Mouse (Mus musculus) brown adipose tissue, adult 24 weeks (tissue): ENCODE measurements at regions not wholly inside any gene's neighbourhood (a gene's known extent, or its start where the extent isn't known, plus 50 kb on each side); places are given as distances from the start of the nearest gene placed in this dataset.

Experiments
- H3K27ac ChIP-seq: fragments of 200-500 bp; replicated peaks from 2 replicates; pipeline ENCODE4 v1.5.1; 2012; ENCODE audit warnings: low read depth, mild to moderate bottlenecking, low read length
- H3K4me1 ChIP-seq: fragments of 200-500 bp; 2 replicates; pipeline ENCODE4 v1.6.1; 2012; ENCODE audit warnings: low read length, mixed read lengths; ENCODE audit not compliant: control insufficient read depth, insufficient read depth, insufficient read length
- H3K4me3 ChIP-seq: fragments of 200-500 bp; 2 replicates; pipeline ENCODE4 v1.5.1; 2012; ENCODE audit warnings: low read depth, mild to moderate bottlenecking, low read length, moderate library complexity; ENCODE audit not compliant: insufficient read depth

DNA sequence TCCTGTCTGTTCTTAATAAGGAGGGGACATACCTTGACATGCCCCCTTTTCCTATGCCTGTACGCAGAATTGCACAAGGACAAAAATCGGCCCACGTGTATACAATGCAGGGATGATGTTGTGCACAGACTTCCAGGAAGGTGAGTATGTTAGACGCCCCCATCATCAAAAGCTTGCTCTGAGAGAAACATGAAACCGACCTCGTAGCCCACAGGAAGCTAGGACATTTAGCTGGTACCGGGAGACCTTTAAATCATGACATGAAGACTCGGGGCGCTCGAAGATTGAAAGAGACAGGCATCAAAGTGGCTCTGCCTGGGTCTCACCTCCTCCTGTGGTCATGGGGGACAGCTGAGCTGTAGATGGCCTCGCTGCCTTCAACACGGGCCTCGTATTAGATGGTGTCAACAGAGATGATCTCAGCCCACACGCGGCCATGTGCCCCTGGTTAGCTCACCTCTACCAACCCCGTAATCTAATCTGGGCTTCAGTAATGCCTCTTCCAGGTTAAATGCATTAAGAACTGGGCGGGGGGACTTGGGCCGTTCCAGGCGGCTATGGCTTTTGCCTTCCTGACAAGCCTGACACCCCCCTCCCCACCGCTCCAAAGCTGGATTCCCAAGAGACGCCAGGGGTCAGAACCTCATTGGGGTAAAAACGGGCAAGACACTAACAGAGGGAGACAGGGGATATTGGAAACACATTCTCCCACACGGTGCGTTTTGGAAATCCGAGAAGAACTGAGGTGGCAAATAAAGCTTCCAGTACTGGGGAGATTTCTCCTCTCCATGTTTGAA is 520.9 kb upstream of the Tbx3 start:
- H3K27ac ChIP-seq, result no peak overlapping the region
- no peaks in the 10 kb centered on the region for H3K4me1 ChIP-seq
- H3K4me3 ChIP-seq, result no peak overlapping the region

DNA sequence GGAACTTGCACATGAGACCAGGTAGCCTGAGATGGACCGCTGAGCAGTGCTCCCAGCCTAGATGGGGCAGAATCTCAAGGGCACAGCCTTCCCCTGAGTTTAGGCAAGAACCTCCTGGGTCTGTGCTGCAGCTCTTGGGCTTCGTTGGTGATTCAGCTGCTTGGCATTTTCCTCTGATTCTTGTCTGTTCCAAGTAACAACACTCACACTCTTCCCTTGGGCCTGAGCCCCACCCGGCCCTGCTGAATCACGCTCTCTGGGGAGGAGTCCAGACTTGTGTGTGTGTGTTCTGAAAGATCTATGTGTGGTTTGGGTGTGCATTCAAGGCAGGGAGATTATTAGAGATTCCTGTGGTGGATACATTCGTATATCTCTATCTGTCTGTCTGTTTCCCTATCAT is 517.4 kb upstream of the Tbx3 start:
- no peak overlapping the region for H3K4me3 ChIP-seq
- H3K27ac ChIP-seq, result no peak overlapping the region
- H3K4me1 ChIP-seq, result no peaks in the 10 kb centered on the region

DNA sequence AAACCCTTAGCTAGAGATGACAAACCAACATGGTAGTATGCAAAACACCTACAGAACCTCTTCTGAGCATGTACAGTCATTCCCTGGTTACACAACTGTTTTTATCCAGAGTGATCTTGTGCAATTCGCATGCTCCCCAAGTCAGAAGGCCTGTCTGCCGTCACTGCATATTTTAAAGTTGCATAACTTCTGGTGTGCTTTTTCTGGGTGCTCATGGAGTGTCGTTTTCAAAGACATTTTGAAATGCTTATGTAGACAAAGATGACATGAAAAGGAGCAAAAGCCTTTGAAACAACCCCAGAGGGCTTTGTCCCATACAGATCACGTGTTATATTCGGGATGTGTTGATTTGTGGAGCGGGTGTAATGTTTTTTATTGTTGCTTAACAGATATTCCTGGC is 513.8 kb upstream of the Tbx3 start:
- H3K4me3 ChIP-seq, result no peak overlapping the region
- H3K4me1 ChIP-seq, result no peaks in the 10 kb centered on the region
- H3K27ac ChIP-seq, result peak overlapping the region; percentile 90

DNA sequence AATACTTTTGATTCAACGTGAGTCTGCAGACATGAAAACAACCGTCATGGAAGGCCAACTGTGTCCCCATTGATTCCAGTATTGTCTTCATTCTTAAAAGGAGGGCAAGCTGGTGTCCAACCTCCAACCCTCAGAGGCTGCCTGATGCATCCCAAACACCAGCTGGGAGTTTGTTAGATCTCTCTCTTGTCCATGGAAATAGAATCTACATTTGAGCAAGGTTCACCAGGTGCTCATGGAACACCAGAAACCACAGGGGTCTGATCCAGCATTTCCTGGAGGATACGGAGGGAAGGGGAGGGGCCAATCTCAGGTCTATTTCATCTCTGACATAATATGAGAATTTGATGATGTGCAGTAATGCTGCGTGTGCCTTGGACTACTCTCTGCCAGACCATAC is 512.3 kb upstream of the Tbx3 start:
- Histone ChIP-seq H3K4me1 (no peaks in the 10 kb centered on the region), H3K27ac (no peak overlapping the region), H3K4me3 (no peak overlapping the region)

DNA sequence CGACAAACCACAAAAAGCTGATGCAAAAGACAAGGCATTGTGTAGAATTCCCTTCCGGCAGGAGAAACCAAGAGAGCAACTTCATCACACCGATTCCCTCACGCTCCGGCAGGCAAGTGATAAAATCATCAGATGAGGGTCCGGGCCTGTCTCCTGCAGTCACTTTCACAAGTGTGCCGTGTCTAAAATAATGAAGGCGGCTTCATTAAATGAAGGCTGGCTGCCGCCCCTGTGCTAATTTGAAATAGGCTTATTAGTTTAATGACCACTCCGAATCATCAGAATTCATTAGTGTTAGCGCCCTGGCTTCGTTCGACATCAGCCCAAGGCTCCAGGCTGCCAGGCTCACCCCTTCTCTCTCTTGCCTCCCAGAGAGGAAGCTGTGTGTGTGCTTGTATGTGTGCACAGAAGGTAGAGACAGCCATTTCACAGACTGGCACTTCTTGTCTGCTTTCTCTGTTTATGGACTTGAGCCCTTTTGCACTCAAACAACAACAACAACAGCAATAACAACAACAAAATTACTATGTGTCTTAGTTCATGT is 508.3 kb upstream of the Tbx3 start:
- no peak overlapping the region for H3K27ac ChIP-seq
- H3K4me3 ChIP-seq, result no peak overlapping the region
- H3K4me1 ChIP-seq, result no peaks in the 10 kb centered on the region

DNA sequence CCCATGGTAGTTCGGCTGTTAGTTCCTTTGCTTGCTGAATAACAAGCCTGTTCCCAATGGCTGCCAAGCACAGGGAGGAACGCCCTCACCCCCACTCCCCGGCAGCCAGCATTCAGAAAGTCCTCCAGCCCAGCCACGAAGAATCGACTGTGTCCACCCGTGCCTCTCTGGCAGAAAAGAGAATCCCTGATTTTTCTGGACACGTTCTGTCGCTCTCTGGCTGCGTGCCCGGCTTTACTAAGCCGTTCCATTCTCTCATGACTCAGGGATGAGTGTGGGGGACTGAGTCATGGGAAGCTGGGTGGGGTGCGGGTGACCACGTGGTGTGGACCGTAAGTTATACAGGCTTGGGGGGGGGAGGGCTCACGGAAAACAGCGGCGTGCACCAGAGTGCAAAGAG is 502.8 kb upstream of the Tbx3 start:
- Histone ChIP-seq H3K4me3 (0 out of 2 replicates have a peak overlapping the region, but pooled peaks have one; percentile 12), H3K4me1 (peaks cover 5% of the 10 kb centered on the region), H3K27ac (no peak overlapping the region)

DNA sequence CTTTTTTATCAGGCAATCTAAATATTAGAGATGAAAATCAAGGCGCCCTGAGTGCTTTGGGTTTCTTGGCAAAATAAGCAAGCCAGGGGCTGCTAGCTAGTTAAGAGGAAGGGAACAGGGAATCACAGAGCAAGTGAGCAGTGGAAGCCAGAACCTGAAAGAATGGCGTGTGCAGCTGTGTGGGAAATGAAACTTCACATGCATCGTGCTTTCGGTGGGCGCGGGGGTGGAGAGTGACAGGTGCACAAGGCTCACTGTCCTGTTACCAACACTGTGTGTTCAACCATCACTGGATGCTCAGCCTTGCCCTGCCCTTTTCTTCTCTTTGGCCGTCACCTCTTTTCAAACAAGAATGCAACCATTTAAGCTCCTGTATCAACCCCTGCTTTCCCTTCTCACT is 501.2 kb upstream of the Tbx3 start:
- H3K4me3 ChIP-seq, result no peak overlapping the region
- peaks cover 5% of the 10 kb centered on the region for H3K4me1 ChIP-seq
- no peak overlapping the region for H3K27ac ChIP-seq

DNA sequence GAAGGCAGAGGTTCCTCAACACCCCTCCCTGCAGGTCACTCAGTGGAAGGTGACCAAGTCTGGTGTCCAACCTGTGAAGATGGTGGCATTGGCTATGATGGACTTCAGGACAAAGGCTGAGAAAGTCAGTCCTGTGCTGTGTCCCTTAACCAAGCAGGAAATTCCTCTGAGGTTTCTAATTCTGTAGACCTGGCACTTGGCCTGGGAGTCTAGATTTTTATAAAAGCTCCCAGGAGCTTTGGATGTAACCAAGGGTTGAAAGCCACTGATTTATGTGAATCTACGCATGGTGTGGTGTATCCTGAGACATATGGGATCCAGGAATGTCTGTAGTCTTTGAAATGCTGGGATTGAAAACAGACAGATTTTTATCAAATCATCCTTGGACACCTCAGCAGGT is 498.8 kb upstream of the Tbx3 start:
- no peak overlapping the region for H3K27ac ChIP-seq
- peaks cover 5% of the 10 kb centered on the region for H3K4me1 ChIP-seq
- no peak overlapping the region for H3K4me3 ChIP-seq

DNA sequence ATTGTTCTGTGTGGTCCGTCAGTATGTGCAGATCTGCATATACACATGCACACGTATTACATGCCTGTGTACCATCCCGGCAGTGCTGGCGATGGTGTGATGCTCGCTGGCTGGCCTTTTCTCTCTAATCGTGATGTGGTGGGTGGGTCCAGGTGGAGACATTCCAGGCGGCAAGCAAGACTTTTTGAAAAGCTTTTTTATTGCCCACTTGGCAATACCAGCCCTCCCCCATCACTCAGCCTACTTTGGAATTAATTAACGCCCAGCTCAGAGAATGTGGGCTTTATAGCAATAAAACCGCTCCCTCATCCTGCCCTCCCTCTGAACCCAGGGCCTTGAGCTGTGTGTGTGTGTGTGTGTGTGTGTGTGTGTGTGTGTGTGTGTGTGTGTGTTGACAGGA is 491.7 kb upstream of the Tbx3 start:
- no peak overlapping the region for H3K27ac ChIP-seq
- H3K4me1 ChIP-seq, result peaks cover 2% of the 10 kb centered on the region; the same call in 1 of the 2 replicates
- H3K4me3 ChIP-seq, result no peak overlapping the region

DNA sequence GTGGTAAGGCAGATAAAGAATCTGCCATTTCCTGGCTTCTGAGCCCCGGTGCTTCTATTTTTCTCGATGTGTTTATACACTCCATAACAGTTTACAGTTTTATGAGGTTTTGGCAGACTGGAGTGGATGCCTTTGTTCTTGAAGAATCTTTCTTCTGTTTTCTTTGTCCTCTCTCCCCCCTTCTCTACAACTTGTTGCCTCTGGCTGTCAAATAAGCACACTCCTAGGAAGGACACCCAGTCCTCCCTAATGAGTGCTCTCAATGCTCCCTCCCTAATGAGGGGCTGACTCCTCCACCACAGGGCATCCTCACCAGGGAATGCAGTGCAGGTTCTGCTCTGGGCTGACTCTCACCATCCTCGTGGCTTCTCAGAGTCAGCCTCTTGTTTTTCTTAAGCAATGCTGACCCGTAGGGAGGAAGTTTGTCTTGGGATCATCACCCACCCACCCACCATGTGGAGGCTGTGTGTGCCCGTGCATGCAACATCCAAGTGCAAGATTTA is 486.9 kb upstream of the Tbx3 start:
- Histone ChIP-seq H3K4me1 (no peaks in the 10 kb centered on the region), H3K27ac (no peak overlapping the region), H3K4me3 (no peak overlapping the region)

DNA sequence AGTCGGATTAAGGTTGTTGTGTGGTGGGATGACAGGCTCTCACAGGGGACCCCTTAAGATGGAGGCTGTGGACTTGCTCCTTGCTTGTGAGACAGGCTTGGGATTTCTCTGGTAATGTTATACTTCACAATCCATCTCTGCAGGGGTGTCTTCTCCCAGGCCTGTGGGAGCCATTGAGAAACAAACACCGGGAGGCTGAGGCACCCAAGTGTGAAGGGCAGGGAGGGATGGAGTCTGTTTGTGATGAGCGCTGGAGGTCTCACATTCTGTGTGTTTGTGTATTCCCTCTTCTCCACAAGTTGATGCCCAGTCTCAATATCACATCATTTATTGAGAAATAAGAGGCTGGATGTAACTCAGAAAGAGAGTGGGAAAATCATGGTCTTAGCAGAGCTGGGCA is 483.9 kb upstream of the Tbx3 start:
- no peak overlapping the region for H3K27ac ChIP-seq
- no peak overlapping the region for H3K4me3 ChIP-seq
- H3K4me1 ChIP-seq, result no peaks in the 10 kb centered on the region

DNA sequence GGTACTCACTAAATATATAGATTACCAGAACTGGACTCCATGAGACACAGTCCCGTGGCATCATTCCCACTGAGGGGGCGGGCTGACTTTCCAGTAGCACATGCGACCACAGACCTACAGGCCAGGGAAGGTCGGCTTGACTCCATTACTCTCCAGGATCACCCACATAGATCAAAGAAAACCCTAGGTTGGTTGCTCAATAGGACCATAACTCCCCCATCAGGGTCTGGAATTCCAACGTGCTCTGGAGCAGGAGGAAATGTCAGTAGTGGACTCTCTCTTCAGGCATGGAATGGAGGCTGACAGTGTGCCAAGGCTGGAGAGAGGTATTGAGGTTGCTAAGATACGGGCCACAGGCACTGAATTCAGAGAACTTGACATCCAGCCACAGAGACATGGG is 482.0 kb upstream of the Tbx3 start:
- H3K27ac ChIP-seq, result no peak overlapping the region
- peaks cover 4% of the 10 kb centered on the region; the same call in 1 of the 2 replicates for H3K4me1 ChIP-seq
- no peak overlapping the region for H3K4me3 ChIP-seq

DNA sequence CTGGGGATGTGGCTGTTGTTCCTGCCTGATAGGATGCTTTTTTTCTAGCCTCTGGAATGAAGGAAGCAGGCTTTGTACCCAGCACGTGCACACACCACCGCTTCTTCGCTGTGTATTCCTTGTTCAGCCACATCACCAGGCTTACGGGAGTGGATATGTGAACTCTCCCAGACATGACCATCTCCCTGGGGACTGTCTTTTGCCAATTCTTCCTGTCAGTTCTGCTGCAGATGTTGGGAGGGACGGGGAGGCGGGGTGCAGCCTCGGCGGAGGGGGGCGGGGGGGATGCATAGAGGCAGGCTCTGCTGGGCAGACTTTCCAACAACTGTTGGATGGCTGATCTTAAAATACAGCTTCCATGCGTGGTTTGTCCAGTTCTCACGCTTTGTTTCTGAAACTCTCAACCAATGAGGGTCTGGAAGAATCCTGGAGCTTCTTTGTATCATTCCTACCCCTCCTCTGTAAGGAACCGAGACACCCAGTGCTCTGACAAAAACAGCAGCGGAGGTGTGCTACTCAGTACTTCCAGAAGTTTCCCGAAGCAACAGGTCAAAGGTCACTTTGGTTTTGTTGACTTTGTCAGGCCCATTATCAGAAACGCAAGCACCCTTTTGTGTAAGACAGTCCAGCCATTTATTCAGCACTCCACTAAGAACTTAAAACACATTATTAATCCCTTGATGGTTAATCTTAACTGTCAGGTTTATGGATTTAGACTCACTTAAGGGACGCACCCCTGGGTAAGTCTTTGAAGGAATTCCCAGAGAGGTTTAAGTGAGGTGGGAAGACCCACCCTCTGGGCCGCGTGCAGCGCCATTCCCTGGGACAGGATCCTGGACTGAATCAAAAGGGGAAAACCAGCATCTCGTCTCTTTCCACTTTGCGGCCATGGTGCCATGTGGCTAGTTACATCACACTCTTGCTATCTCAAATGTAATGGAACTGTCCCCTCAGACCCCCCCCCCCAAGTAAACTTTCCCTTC is 476.5 kb upstream of the Tbx3 start:
- Histone ChIP-seq H3K4me1 (peaks cover 4% of the 10 kb centered on the region; the same call in 1 of the 2 replicates), H3K27ac (no peak overlapping the region), H3K4me3 (no peak overlapping the region)

DNA sequence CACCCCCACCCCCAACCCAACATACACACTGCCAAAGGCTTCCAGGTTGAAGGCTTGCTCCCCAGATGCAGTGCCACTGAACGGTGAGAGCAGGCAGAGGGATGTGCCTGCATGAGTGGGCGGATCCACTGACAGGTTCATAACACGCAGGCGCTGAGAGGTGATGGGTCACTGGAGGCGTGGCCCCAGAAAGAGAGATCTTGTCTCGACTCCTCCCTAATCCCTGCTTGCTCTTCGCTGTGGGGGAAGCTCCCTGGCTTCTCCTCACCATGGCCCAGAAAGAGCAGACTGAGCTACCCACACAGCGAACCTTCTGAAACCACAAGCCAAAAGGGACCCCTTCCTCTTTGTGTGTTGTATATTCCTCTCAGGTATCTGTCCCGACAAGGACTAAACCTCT is 470.6 kb upstream of the Tbx3 start:
- no peak overlapping the region for H3K4me3 ChIP-seq
- H3K27ac ChIP-seq, result no peak overlapping the region
- H3K4me1 ChIP-seq, result 0 out of 2 replicates have a peak, but pooled peaks cover 7% of the 10 kb centered on the region

DNA sequence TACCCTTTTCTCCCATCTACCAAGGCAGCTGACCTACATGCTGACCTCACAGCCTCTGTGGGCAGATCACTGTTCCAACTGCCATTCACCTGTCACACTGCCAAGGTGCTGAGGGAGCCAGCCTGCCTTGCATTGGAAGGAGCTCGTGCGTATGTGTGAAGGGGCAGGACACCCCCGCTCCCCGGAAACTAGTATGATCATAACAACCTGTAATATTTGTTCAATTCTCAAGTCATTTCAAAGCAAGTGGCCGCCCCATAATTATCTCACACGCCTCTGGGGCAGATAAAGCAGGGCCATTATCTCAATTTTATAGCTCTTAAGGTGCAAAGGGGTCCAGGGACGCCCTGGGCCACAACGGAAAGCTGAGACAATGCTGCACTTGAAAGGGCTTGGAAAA is 469.2 kb upstream of the Tbx3 start:
- Histone ChIP-seq H3K27ac (no peak overlapping the region), H3K4me1 (0 out of 2 replicates have a peak, but pooled peaks cover 7% of the 10 kb centered on the region), H3K4me3 (no peak overlapping the region)
